Mouse (Mus musculus) stomach, embryonic 14.5 days (tissue): Measurements from ENCODE around the gene Mical1. TPM values are rescaled to one million over a fixed set of nuclear protein-coding genes. Genes with fewer than 3 reads are reported as not detected.
A peak's percentile ranks its signal among the peaks of the same experiment; 100 is the strongest.

Experiments used
- ATAC-seq: fragments of 200-750 bp; cut with Nextera tagmentation; 2 replicates; pipeline ENCODE4 v1.8.0; 2017; ENCODE audit warnings: low read depth, moderate TSS enrichment; ENCODE audit not compliant: insufficient number of reproducible peaks, insufficient read depth, low FRiP score
- H3K27ac ChIP-seq: fragments of 300-500 bp; sonication (generic); 2 replicates; pipeline ENCODE4 v1.5.1; 2014; ENCODE audit warnings: mild to moderate bottlenecking, low read length, moderate library complexity, mixed read lengths
- H3K27me3 ChIP-seq: fragments of 300-500 bp; sonication (generic); 2 replicates; pipeline ENCODE4 v1.6.1; 2014; ENCODE audit warnings: low read length, control low read depth, mixed read lengths; ENCODE audit not compliant: control insufficient read depth, insufficient read depth
- H3K36me3 ChIP-seq: fragments of 300-500 bp; sonication (generic); 2 replicates; pipeline ENCODE4 v1.6.1; 2014; ENCODE audit warnings: mild to moderate bottlenecking, control low read depth, low read length, moderate library complexity, mixed read lengths; ENCODE audit not compliant: control insufficient read depth, insufficient read depth
- H3K4me1 ChIP-seq: fragments of 300-500 bp; sonication (generic); 2 replicates; pipeline ENCODE4 v1.6.1; 2014; ENCODE audit warnings: low read length, control low read depth, mixed read lengths; ENCODE audit not compliant: control insufficient read depth, insufficient read depth
- H3K4me2 ChIP-seq: fragments of 300-500 bp; sonication (generic); replicated peaks from 2 replicates; pipeline ENCODE4 v1.6.1; 2014; ENCODE audit warnings: low read depth, low read length, control low read depth
- H3K4me3 ChIP-seq: fragments of 300-500 bp; sonication (generic); 2 replicates; pipeline ENCODE4 v1.5.1; 2014; ENCODE audit warnings: low read depth, low read length, control low read depth
- H3K9ac ChIP-seq: fragments of 300-500 bp; sonication (generic); replicated peaks from 2 replicates; pipeline ENCODE4 v1.6.1; 2014; ENCODE audit warnings: low read depth, mild to moderate bottlenecking, control low read depth, low read length, moderate library complexity, mixed read lengths
- H3K9me3 ChIP-seq: fragments of 300-500 bp; sonication (generic); 2 replicates; pipeline ENCODE4 v1.6.1; 2016; ENCODE audit warnings: low read depth, low read length, control low read depth; ENCODE audit not compliant: control insufficient read depth
- WGBS: fragments of 180-500 bp; shearing (Covaris S2); extraction: QIAGEN DNeasy Blood & Tissue Kit; methylation state at CpG from one replicate; pipeline ENCODE4 v1.1.7; 2014; 5-methylcytosine and 5-hydroxymethylcytosine counted together
- polyA plus RNA-seq: library from polyadenylated mRNA; unstranded; fragments of >200 nt; fragmentation: Nextera tagmentation; extraction: Ambion mirVana; gene quantifications from 2 replicates; pipeline ENCODE4 v1.2.1, GENCODE M21; 2014

The Mical1 gene
- polyA plus RNA-seq, 1 experiment from 2014 or later: 42.8 TPM

- no peak; the same call in 1 of the 2 replicates for ATAC-seq
These were observed 43.7 kb downstream of the Mical1 start for GRCm38 (mm10) chr10:41519640-41520409.

GRCm38 (mm10) chr10:41520410-41520673 is 44.2 kb downstream of the Mical1 start:
- ATAC-seq: no peak
- H3K4me3 ChIP-seq: peak overlapping the region; percentile 97
- H3K27me3 ChIP-seq: no peaks in the 10 kb centered on the region
- 3% methylated on average over 5 of the region's 5 CpGs for WGBS
- H3K4me2 ChIP-seq: peak overlapping the region; percentile 73
- H3K4me1 ChIP-seq: peaks cover 27% of the 10 kb centered on the region
- no peaks in the 10 kb centered on the region for H3K9me3 ChIP-seq
- H3K9ac ChIP-seq: peak overlapping the region; percentile 96
- 0 out of 2 replicates have a peak overlapping the region, but pooled peaks have one; percentile 96 for H3K27ac ChIP-seq
- H3K36me3 ChIP-seq: peaks cover 7% of the 10 kb centered on the region; the same call in 1 of the 2 replicates

More at GRCm38 (mm10) chr10:41519640-41520409, 43.7 kb downstream of the Mical1 start:
- Histone ChIP-seq H3K9ac (peak overlapping the region; percentile 96), H3K4me2 (peak overlapping the region; percentile 73), H3K27ac (peak overlapping the region; percentile 96), H3K4me1 (peaks cover 27% of the 10 kb centered on the region), H3K9me3 (no peaks in the 10 kb centered on the region), H3K36me3 (peaks cover 4% of the 10 kb centered on the region; the same call in 1 of the 2 replicates), H3K27me3 (no peaks in the 10 kb centered on the region), H3K4me3 (peak overlapping the region; percentile 97)
- under 1% methylated on average over 64 of the region's 65 CpGs for WGBS

GRCm38 (mm10) chr10:41523386-41523785 is 47.3 kb downstream of the Mical1 start:
- 35% methylated on average over 3 of the region's 3 CpGs for WGBS
- Histone ChIP-seq H3K4me1 (peaks cover 24% of the 10 kb centered on the region), H3K27me3 (no peaks in the 10 kb centered on the region), H3K36me3 (peaks cover 12% of the 10 kb centered on the region; the same call in 1 of the 2 replicates), H3K9ac (no peak overlapping the region), H3K27ac (no peak overlapping the region), H3K4me3 (no peak overlapping the region), H3K9me3 (no peaks in the 10 kb centered on the region), H3K4me2 (no peak overlapping the region)
- no peak for ATAC-seq

- H3K9me3 ChIP-seq: no peaks in the 10 kb centered on the region
- peaks cover 25% of the 10 kb centered on the region; the same call in 1 of the 2 replicates for H3K36me3 ChIP-seq
- no peak overlapping the region for H3K4me2 ChIP-seq
- ATAC-seq: no peak
- H3K27me3 ChIP-seq: no peaks in the 10 kb centered on the region
- WGBS: 68% methylated on average over 1 of the region's 1 CpGs
- H3K4me3 ChIP-seq: no peak overlapping the region
- no peak overlapping the region for H3K27ac ChIP-seq
- H3K9ac ChIP-seq: no peak overlapping the region
- H3K4me1 ChIP-seq: peaks cover 22% of the 10 kb centered on the region
These were observed 49.6 kb downstream of the Mical1 start for GRCm38 (mm10) chr10:41525696-41526095.

GRCm38 (mm10) chr10:41529972-41530371 is 53.9 kb downstream of the Mical1 start:
- 86% methylated on average over 5 of the region's 5 CpGs for WGBS
- Histone ChIP-seq H3K36me3 (peaks cover 38% of the 10 kb centered on the region), H3K9me3 (no peaks in the 10 kb centered on the region), H3K4me2 (no peak overlapping the region), H3K27ac (no peak overlapping the region), H3K4me3 (no peak overlapping the region), H3K27me3 (no peaks in the 10 kb centered on the region), H3K4me1 (no peaks in the 10 kb centered on the region), H3K9ac (no peak overlapping the region)
- ATAC-seq: no peak

- Histone ChIP-seq H3K9ac (no peak overlapping the region), H3K27me3 (no peaks in the 10 kb centered on the region), H3K4me2 (no peak overlapping the region), H3K36me3 (peaks cover 28% of the 10 kb centered on the region), H3K4me1 (no peaks in the 10 kb centered on the region), H3K27ac (no peak overlapping the region), H3K4me3 (no peak overlapping the region), H3K9me3 (no peaks in the 10 kb centered on the region)
- 98% methylated on average over 2 of the region's 2 CpGs for WGBS
- ATAC-seq: no peak
These were observed 59.9 kb downstream of the Mical1 start for GRCm38 (mm10) chr10:41535991-41536390.

Other genes with a start within 250 kb of the Mical1 start
- gene Fig4, start 173.1 kb upstream of the Mical1 start, polyA plus RNA-seq: 17.0 and 18.7 TPM in 2 replicates
- gene Ak9, start 172.3 kb upstream of the Mical1 start, polyA plus RNA-seq: not detected in 2 replicates
- gene Zbtb24, start 25.9 kb upstream of the Mical1 start, polyA plus RNA-seq: 16.7 and 19.2 TPM in 2 replicates
- gene Smpd2, start 14.1 kb downstream of the Mical1 start, polyA plus RNA-seq: 55.1 and 59.6 TPM in 2 replicates
- 1.8 and 2.2 TPM in 2 replicates for gene Ppil6, start 14.1 kb downstream of the Mical1 start, polyA plus RNA-seq
- gene Cd164, start 43.1 kb downstream of the Mical1 start, polyA plus RNA-seq: 178 and 202 TPM in 2 replicates
- gene Ccdc162, start 240.3 kb downstream of the Mical1 start, polyA plus RNA-seq: 0.51 and 1.2 TPM in 2 replicates